11 mouse cellular contexts compared by ENCODE assay signal in the genomic region with DNA sequence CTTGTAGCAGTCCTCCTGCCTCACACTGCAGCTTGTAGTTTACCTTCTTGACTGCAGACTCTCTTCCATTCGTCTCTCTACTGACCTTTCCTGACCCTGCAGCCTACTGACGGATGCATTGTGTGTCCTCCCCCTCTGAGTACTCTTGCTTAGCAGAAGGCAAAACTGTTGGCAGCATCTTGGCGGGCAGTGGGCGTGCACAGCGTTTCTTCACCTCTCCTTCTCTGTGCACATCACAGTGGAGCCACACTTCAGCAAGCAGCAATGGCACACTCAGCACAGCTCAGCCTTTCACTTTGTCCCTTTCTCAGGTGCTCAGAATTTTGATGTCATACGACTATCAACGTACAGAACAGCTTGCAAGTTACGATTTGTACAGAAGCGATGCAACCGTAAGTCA.
"Had no signal": no experiment of that assay in that cellular context is flagged by ENCODE, and none has a peak within 500 bp of the region (broad histone marks: within the 10 kb centered on the region; RNA-seq: fewer than 3 reads in every experiment).

No protein-coding gene starts in this region.

- H3K9ac ChIP-seq: limb, embryonic 13.5 days; liver, embryonic 14.5 days; midbrain, embryonic 12.5 days; neural tube, embryonic 13.5 days had no signal

- ATAC-seq: intestine, postnatal 0 days; midbrain, embryonic 16.5 days had no signal

- H3K9me3 ChIP-seq: limb, embryonic 13.5 days; midbrain, embryonic 12.5 days; neural tube, embryonic 13.5 days had no signal

- H3K4me2 ChIP-seq: limb, embryonic 13.5 days; midbrain, embryonic 12.5 days; neural tube, embryonic 13.5 days had no signal

- H3K27ac ChIP-seq: limb, embryonic 13.5 days; liver, embryonic 14.5 days; midbrain, embryonic 12.5 days; neural tube, embryonic 13.5 days; stomach, postnatal 0 days had no signal

- DNase-seq: kidney, adult 8-10 months; kidney, postnatal 25 days; lung, adult 18-20 months; thymus, postnatal 14 days had no signal

- H3K4me1 ChIP-seq: limb, embryonic 13.5 days; midbrain, embryonic 12.5 days; neural tube, embryonic 13.5 days had no signal

- H3K4me3 ChIP-seq: limb, embryonic 13.5 days; midbrain, embryonic 12.5 days; neural tube, embryonic 13.5 days had no signal

- H3K27me3 ChIP-seq: limb, embryonic 13.5 days; midbrain, embryonic 12.5 days; neural tube, embryonic 13.5 days had no signal
